Comparison of ENCODE assay signal across 10 mouse cellular contexts in the genomic region with DNA sequence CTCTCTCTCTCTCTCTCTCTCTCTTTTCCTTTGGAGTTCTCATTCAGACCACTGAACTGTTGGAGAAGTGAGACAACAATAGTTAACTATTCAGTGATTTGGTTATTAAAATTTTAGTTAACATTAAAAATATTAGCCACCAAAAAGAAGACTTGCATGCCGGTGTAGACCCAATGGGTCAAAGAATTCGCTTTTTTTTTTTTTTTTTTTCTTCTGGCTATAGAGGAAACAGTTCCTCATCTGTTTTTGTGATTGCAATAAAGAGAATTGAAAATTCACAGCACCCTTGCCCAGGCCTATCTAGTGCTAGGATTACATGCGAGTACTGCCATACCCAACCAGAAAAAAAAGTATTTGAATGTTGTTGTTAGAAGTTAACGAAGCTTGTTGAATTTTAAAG. TPM values are rescaled to one million over a fixed set of nuclear protein-coding genes. Genes with fewer than 3 reads are reported as not detected.
DNase-seq lines count a peak whose midpoint lies in the region; ATAC-seq lines count a peak whose summit lies in the region.
"Had no signal": no experiment of that assay in that cellular context is flagged by ENCODE, and none has a peak within 500 bp of the region (broad histone marks: within the 10 kb centered on the region; RNA-seq: fewer than 3 reads in every experiment).

No protein-coding gene starts in this region.

- 0 out of 2 replicates have a peak overlapping the region, but pooled peaks have one; percentile 87 for H3K9ac ChIP-seq in lung, embryonic 15.5 days
- peak overlapping the region; percentile 95; the same call in 1 of the 2 replicates for H3K9ac ChIP-seq in forebrain, embryonic 12.5 days
- H3K9ac ChIP-seq in limb, embryonic 13.5 days = peak overlapping the region; percentile 97
- 0 out of 2 replicates have a peak overlapping the region, but pooled peaks have one; percentile 92 for H3K9ac ChIP-seq in stomach, embryonic 14.5 days (replicated peaks; ENCODE audit: low read depth, low read length)

- peak overlapping the region; percentile 95 for H3K4me3 ChIP-seq in lung, embryonic 15.5 days
- H3K4me3 ChIP-seq in forebrain, embryonic 12.5 days (replicated peaks) = peak overlapping the region; percentile 98
- peak overlapping the region; percentile 96 for H3K4me3 ChIP-seq in limb, embryonic 13.5 days
- peak overlapping the region; percentile 95 for H3K4me3 ChIP-seq in stomach, embryonic 14.5 days (ENCODE audit: low read depth, low read length)

- H3K4me1 ChIP-seq in lung, embryonic 15.5 days = peaks cover 7% of the 10 kb centered on the region; the same call in 1 of the 2 replicates
- H3K4me1 ChIP-seq in forebrain, embryonic 12.5 days = peaks cover 11% of the 10 kb centered on the region
- peaks cover 30% of the 10 kb centered on the region for H3K4me1 ChIP-seq in limb, embryonic 13.5 days
- peaks cover 8% of the 10 kb centered on the region for H3K4me1 ChIP-seq in stomach, embryonic 14.5 days (ENCODE audit: control insufficient read depth, insufficient read depth, low read length)

- H3K4me2 ChIP-seq in lung, embryonic 15.5 days = peak overlapping the region; percentile 75
- H3K4me2 ChIP-seq in forebrain, embryonic 12.5 days = peak overlapping the region; percentile 75
- H3K4me2 ChIP-seq in limb, embryonic 13.5 days (replicated peaks) = peak overlapping the region; percentile 67
- H3K4me2 ChIP-seq in stomach, embryonic 14.5 days (replicated peaks; ENCODE audit: low read depth, low read length) = peak overlapping the region; percentile 47

- 0 out of 2 replicates have a peak overlapping the region, but pooled peaks have one; percentile 97 for H3K27ac ChIP-seq in lung, embryonic 15.5 days
- no peak overlapping the region for H3K27ac ChIP-seq in forebrain, embryonic 12.5 days
- no peak overlapping the region for H3K27ac ChIP-seq in limb, embryonic 13.5 days
- H3K27ac ChIP-seq in stomach, embryonic 14.5 days (ENCODE audit: low read length) = no peak overlapping the region

- 65% methylated on average over 4 of the region's 4 CpGs for WGBS in lung, embryonic 15.5 days
- 65% methylated on average over 4 of the region's 4 CpGs for WGBS in forebrain, embryonic 12.5 days
- WGBS in limb, embryonic 13.5 days = 63% methylated on average over 4 of the region's 4 CpGs
- WGBS in stomach, embryonic 14.5 days = 67% methylated on average over 4 of the region's 4 CpGs

- H3K9me3 ChIP-seq in lung, embryonic 15.5 days = no peaks in the 10 kb centered on the region
- H3K9me3 ChIP-seq in forebrain, embryonic 12.5 days = no peaks in the 10 kb centered on the region
- no peaks in the 10 kb centered on the region for H3K9me3 ChIP-seq in limb, embryonic 13.5 days
- no peaks in the 10 kb centered on the region for H3K9me3 ChIP-seq in stomach, embryonic 14.5 days (ENCODE audit: control insufficient read depth, low read depth, low read length)

- no peaks in the 10 kb centered on the region for H3K27me3 ChIP-seq in lung, embryonic 15.5 days
- peaks cover 6% of the 10 kb centered on the region; the same call in 1 of the 2 replicates for H3K27me3 ChIP-seq in forebrain, embryonic 12.5 days
- H3K27me3 ChIP-seq in limb, embryonic 13.5 days = no peaks in the 10 kb centered on the region
- H3K27me3 ChIP-seq in stomach, embryonic 14.5 days (ENCODE audit: control insufficient read depth, insufficient read depth, low read length) = no peaks in the 10 kb centered on the region

- peaks cover 37% of the 10 kb centered on the region for H3K36me3 ChIP-seq in lung, embryonic 15.5 days
- peaks cover 41% of the 10 kb centered on the region for H3K36me3 ChIP-seq in forebrain, embryonic 12.5 days (replicated peaks)
- peaks cover 44% of the 10 kb centered on the region for H3K36me3 ChIP-seq in limb, embryonic 13.5 days
- peaks cover 32% of the 10 kb centered on the region for H3K36me3 ChIP-seq in stomach, embryonic 14.5 days (ENCODE audit: control insufficient read depth, insufficient read depth, low read length)

- no peak for DNase-seq in lung, postnatal 36 days
- DNase-seq in retina, embryonic 14.5 days (ENCODE audit: low spot score) = no peak
- DNase-seq in adrenal gland, adult 2 months = no peak
- no peak for DNase-seq in cerebellum, postnatal 4 days (ENCODE audit: low spot score in 2 of 2)
- DNase-seq: cerebellum, adult 2 months had no signal

- ATAC-seq in lung, embryonic 15.5 days (ENCODE audit: borderline replicate concordance, extremely low read depth, low FRiP score, low TSS enrichment) = no peak
- no peak for ATAC-seq in forebrain, embryonic 12.5 days (ENCODE audit: low FRiP score)
- no peak for ATAC-seq in limb, embryonic 13.5 days (ENCODE audit: low FRiP score, low read depth)
- no peak for ATAC-seq in stomach, embryonic 14.5 days (ENCODE audit: insufficient number of reproducible peaks, insufficient read depth, low FRiP score, low read depth)

RNA-seq across cellular contexts. Expression of gene Rest, which starts 2.1 kb away (rescaled TPM):
- 33.5 and 34.2 TPM in 2 replicates for polyA plus RNA-seq in lung, embryonic 15.5 days (2015; fragmentation: Nextera tagmentation; extraction: Ambion mirVana)
- 19.7 and 22.2 TPM in 2 replicates for polyA plus RNA-seq in forebrain, embryonic 12.5 days (2016; fragmentation: Nextera tagmentation; extraction: Ambion mirVana)
- 56.2 and 57.2 TPM in 2 replicates for polyA plus RNA-seq in limb, embryonic 13.5 days (2015; fragmentation: Nextera tagmentation; extraction: Ambion mirVana)
- 39.2 TPM in 2 replicates for polyA plus RNA-seq in stomach, embryonic 14.5 days (2014; fragmentation: Nextera tagmentation; extraction: Ambion mirVana)
- 10 to 100 TPM; 18.9 to 19.6 TPM for total RNA-seq in adrenal gland, adult 2 months (2021)
- polyA plus RNA-seq in adrenal gland, adult 2 months (2012; rRNA removed) = 6.9 and 7.8 TPM in 2 replicates

RNA-seq across cellular contexts. Expression of gene Noa1, which starts 42.4 kb away (rescaled TPM):
- 28.4 and 29.4 TPM in 2 replicates for polyA plus RNA-seq in lung, embryonic 15.5 days (2015; fragmentation: Nextera tagmentation; extraction: Ambion mirVana)
- 36.3 and 37.5 TPM in 2 replicates for polyA plus RNA-seq in forebrain, embryonic 12.5 days (2016; fragmentation: Nextera tagmentation; extraction: Ambion mirVana)
- 25.8 and 26.7 TPM in 2 replicates for polyA plus RNA-seq in limb, embryonic 13.5 days (2015; fragmentation: Nextera tagmentation; extraction: Ambion mirVana)
- 21.1 and 25.1 TPM in 2 replicates for polyA plus RNA-seq in stomach, embryonic 14.5 days (2014; fragmentation: Nextera tagmentation; extraction: Ambion mirVana)
- total RNA-seq in adrenal gland, adult 2 months (2021) = 10 to 100 TPM; 28.7 to 29.5 TPM
- polyA plus RNA-seq in adrenal gland, adult 2 months (2012; rRNA removed) = 30.2 and 31.6 TPM in 2 replicates

RNA-seq across cellular contexts. Expression of gene Polr2b, which starts 42.5 kb away (rescaled TPM):
- 64.0 and 65.1 TPM in 2 replicates for polyA plus RNA-seq in lung, embryonic 15.5 days (2015; fragmentation: Nextera tagmentation; extraction: Ambion mirVana)
- 102 and 109 TPM in 2 replicates for polyA plus RNA-seq in forebrain, embryonic 12.5 days (2016; fragmentation: Nextera tagmentation; extraction: Ambion mirVana)
- 67.9 and 71.4 TPM in 2 replicates for polyA plus RNA-seq in limb, embryonic 13.5 days (2015; fragmentation: Nextera tagmentation; extraction: Ambion mirVana)
- polyA plus RNA-seq in stomach, embryonic 14.5 days (2014; fragmentation: Nextera tagmentation; extraction: Ambion mirVana) = 62.1 and 62.4 TPM in 2 replicates
- total RNA-seq in adrenal gland, adult 2 months (2021) = 10 to 100 TPM; 67.5 to 95.1 TPM
- polyA plus RNA-seq in adrenal gland, adult 2 months (2012; rRNA removed) = 20.7 and 37.6 TPM in 2 replicates

RNA-seq across cellular contexts. Expression of gene Spink2, which starts 56.2 kb away (rescaled TPM):
- polyA plus RNA-seq in lung, embryonic 15.5 days (2015; fragmentation: Nextera tagmentation; extraction: Ambion mirVana) = 1.6 and 2.2 TPM in 2 replicates
- polyA plus RNA-seq in forebrain, embryonic 12.5 days (2016; fragmentation: Nextera tagmentation; extraction: Ambion mirVana) = 0.73 and 0.75 TPM in 2 replicates
- polyA plus RNA-seq in limb, embryonic 13.5 days (2015; fragmentation: Nextera tagmentation; extraction: Ambion mirVana) = 1.4 and 1.9 TPM in 2 replicates
- 0.43 and 0.88 TPM in 2 replicates for polyA plus RNA-seq in stomach, embryonic 14.5 days (2014; fragmentation: Nextera tagmentation; extraction: Ambion mirVana)
- total RNA-seq in adrenal gland, adult 2 months (2021) = under 1 TPM in 1 of 2 experiments, not detected in 1; 0.52 TPM
- polyA plus RNA-seq in adrenal gland, adult 2 months (2012; rRNA removed) = 0.20 TPM in 1 of 2 replicates, not detected in the other
- total RNA-seq: left cerebral cortex, adult 18-20 months had no signal
- polyA plus RNA-seq: cerebellum, adult 2 months had no signal
